Mouse (Mus musculus) liver, postnatal 0 days (tissue): ENCODE measurements around the gene Ppp1r12a. TPM values are rescaled to one million over a fixed set of nuclear protein-coding genes. Genes with fewer than 3 reads are reported as not detected.
A peak's percentile ranks its signal among the peaks of the same experiment; 100 is the strongest.
"Not testable (repeated sequence)": the region's sequence is repeated elsewhere in the genome, so short reads cannot be mapped to it uniquely, and the experiment has no call there.

Source experiments
- ATAC-seq: fragments of 200-750 bp; cut with Nextera tagmentation; 2 replicates; pipeline ENCODE4 v1.8.0; 2017; ENCODE audit warnings: mild to moderate bottlenecking, moderate library complexity
- DNase-seq: peaks from one replicate; pipeline ENCODE4 v3.0.0-alpha.2; 2016
- H3K27ac ChIP-seq: fragments of 300-500 bp; sonication (generic); 2 replicates; pipeline ENCODE4 v1.5.1; 2014; ENCODE audit warnings: antibody characterized with exemption, moderate library complexity, mild to moderate bottlenecking, low read depth
- H3K27me3 ChIP-seq: fragments of 300-500 bp; sonication (generic); 2 replicates; pipeline ENCODE4 v1.6.1; 2014; ENCODE audit warnings: low read length, control low read depth, mixed read lengths; ENCODE audit not compliant: insufficient read depth
- H3K36me3 ChIP-seq: fragments of 300-500 bp; sonication (generic); replicated peaks from 2 replicates; pipeline ENCODE4 v1.6.1; 2014; ENCODE audit warnings: mild to moderate bottlenecking, control low read depth, low read length, moderate library complexity, mixed read lengths; ENCODE audit not compliant: insufficient read depth
- H3K4me1 ChIP-seq: fragments of 300-500 bp; sonication (generic); 2 replicates; pipeline ENCODE4 v1.6.1; 2014; ENCODE audit warnings: antibody characterized with exemption, mild to moderate bottlenecking, control low read depth; ENCODE audit not compliant: insufficient read depth
- H3K4me2 ChIP-seq: fragments of 300-500 bp; sonication (generic); 2 replicates; pipeline ENCODE4 v1.6.1; 2014; ENCODE audit warnings: low read depth, mild to moderate bottlenecking, low read length, moderate library complexity, mixed read lengths
- H3K4me3 ChIP-seq: fragments of 300-500 bp; sonication (generic); 2 replicates; pipeline ENCODE4 v1.5.1; 2014; ENCODE audit warnings: low read depth, low read length
- H3K9ac ChIP-seq: fragments of 300-500 bp; sonication (generic); replicated peaks from 2 replicates; pipeline ENCODE4 v1.6.1; 2014; ENCODE audit warnings: mild to moderate bottlenecking, moderate library complexity
- H3K9me3 ChIP-seq: fragments of 300-500 bp; sonication (generic); 2 replicates; pipeline ENCODE4 v1.6.1; 2016; ENCODE audit warnings: mild to moderate bottlenecking, control low read depth, low read length, mixed read lengths
- CTCF ChIP-seq: sonication (generic); IDR thresholded peaks from 2 replicates; pipeline ENCODE4 v1.5.1; 2016; ENCODE audit warnings: antibody characterized with exemption, low read depth
- EP300 ChIP-seq: IDR thresholded peaks from 2 replicates; pipeline ENCODE4 v1.6.1; 2016; ENCODE audit warnings: antibody characterized with exemption, low read depth, mild to moderate bottlenecking
- WGBS: fragments of 180-500 bp; shearing (Covaris S2); extraction: QIAGEN DNeasy Blood & Tissue Kit; methylation state at CpG from one replicate; pipeline ENCODE4 v1.1.7; 2014; ENCODE audit not compliant: insufficient replicate concordance; 5-methylcytosine and 5-hydroxymethylcytosine counted together
- polyA plus RNA-seq: library from polyadenylated mRNA; unstranded; fragments of >200 nt; fragmentation: Nextera tagmentation; extraction: Ambion mirVana; gene quantifications from 2 replicates; pipeline ENCODE4 v1.2.1, GENCODE M21; 2015

The Ppp1r12a gene
- polyA plus RNA-seq, 1 experiment from 2014 or later: 25.3 TPM

DNA sequence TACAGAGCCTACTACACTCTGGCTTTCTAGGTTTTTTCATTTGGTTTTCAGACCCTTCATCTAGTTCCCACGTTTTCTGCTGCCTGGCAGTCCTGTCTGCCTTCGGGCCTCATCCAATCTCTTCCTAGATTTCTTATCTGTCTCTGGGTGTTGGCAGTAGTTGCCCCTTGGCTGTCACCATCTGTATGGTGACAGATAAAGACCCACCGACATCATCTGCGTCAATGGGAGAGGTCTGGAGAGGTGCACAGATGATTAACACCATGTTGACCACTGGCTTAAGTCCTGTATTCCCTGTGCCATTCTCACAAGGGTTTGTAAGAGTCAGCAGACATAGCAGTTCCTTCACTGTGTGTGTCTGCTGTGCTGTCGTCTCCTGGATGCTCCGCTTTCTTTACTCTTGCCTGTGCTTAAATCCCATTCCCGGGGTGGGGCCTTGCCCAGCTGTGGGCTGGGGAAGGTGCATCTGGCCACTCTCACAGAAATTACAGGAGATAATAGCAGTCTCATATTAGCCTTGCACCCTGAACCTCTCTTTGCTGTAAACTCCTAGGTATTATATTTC lies 93.9 kb downstream of the Ppp1r12a start:
- Histone ChIP-seq H3K9me3 (no peaks in the 10 kb centered on the region), H3K27me3 (no peaks in the 10 kb centered on the region), H3K4me3 (no peak overlapping the region), H3K4me1 (no peaks in the 10 kb centered on the region), H3K4me2 (no peak overlapping the region), H3K27ac (no peak overlapping the region), H3K9ac (no peak overlapping the region), H3K36me3 (peaks cover 61% of the 10 kb centered on the region)
- 67% methylated on average over 7 of the region's 7 CpGs for WGBS
- TF ChIP-seq CTCF: no peak
- TF ChIP-seq EP300: peak; percentile 61
- DNase-seq (no peak), ATAC-seq (peak; percentile 62)

DNA sequence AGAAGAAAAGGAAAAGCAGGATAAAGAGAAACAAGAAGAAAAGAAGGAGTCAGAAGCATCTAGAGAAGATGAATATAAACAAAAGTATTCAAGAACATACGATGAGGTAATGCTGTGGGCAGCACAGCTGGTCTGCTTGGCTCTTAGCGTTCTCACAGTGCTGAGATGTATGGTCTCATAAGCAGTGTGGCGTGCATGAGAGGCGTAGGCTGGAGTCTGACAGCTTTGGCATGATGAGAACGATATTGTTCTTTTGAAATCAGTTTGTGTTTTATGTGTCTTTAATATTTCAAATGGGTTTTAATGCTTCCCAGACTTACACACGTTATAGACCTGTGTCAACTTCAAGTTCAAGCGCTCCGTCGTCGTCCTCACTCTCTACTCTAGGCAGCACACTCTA lies 98.9 kb downstream of the Ppp1r12a start:
- no peak for TF ChIP-seq CTCF
- Histone ChIP-seq H3K4me2 (no peak overlapping the region), H3K27ac (no peak overlapping the region), H3K4me3 (no peak overlapping the region), H3K27me3 (no peaks in the 10 kb centered on the region), H3K36me3 (peaks cover 54% of the 10 kb centered on the region), H3K9me3 (no peaks in the 10 kb centered on the region), H3K9ac (no peak overlapping the region), H3K4me1 (no peaks in the 10 kb centered on the region)
- DNase-seq (no peak), ATAC-seq (no peak)
- WGBS: 94% methylated on average over 10 of the region's 10 CpGs

DNA sequence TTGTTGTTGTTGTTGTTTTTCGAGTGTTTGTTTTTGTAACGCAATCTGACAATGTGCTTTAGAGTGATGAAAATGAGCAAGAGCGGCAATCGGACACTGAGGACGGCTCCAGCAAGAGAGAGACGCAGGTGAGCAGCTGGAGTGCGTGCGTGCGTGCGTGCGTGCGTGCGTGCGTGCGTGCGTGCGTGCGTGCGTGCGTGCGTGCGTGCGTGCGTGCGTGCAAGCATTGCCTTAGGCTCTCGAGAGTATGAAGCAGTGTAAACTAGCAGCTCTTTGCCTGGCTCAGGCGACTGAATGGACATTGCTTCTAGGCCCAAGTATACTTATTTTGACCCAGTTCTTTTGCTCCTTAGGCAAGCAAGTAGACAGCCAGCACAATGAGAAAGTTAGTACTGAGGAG lies 102.6 kb downstream of the Ppp1r12a start:
- 92% methylated on average over 27 of the region's 27 CpGs for WGBS
- ATAC-seq (no peak), DNase-seq (no peak)
- no peak for TF ChIP-seq EP300
- TF ChIP-seq CTCF: no peak
- Histone ChIP-seq H3K4me1 (no peaks in the 10 kb centered on the region), H3K27me3 (no peaks in the 10 kb centered on the region), H3K9ac (no peak overlapping the region), H3K4me3 (no peak overlapping the region), H3K27ac (no peak overlapping the region), H3K36me3 (peaks cover 46% of the 10 kb centered on the region), H3K4me2 (no peak overlapping the region), H3K9me3 (no peaks in the 10 kb centered on the region)

DNA sequence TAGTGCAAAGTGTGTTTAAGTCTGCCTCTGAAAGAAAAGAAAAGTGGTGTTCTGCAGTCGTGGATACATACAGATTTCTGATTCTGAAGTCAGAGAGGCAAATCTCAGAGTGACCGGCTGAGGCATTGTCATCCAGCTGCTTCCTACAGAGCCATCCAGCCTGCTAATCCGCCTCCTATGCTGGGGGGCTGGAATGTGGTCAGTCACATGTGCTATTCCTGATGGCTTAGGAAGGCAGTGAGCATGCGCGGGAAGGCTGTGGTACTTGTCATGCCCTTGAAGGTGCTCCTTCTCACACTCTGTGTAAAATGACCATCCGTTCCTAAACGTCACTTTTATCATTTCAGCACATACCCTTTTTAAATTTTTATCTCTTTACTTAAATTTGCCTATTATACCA lies 109.2 kb downstream of the Ppp1r12a start:
- no peaks in the 10 kb centered on the region for H3K9me3 ChIP-seq
- no peak overlapping the region for H3K4me2 ChIP-seq
- H3K36me3 ChIP-seq: peaks cover 59% of the 10 kb centered on the region
- H3K4me1 ChIP-seq: no peaks in the 10 kb centered on the region
- H3K27ac ChIP-seq: no peak overlapping the region
- no peaks in the 10 kb centered on the region for H3K27me3 ChIP-seq
- TF ChIP-seq CTCF (no peak), EP300 (no peak)
- H3K9ac ChIP-seq: no peak overlapping the region
- no peak overlapping the region for H3K4me3 ChIP-seq
- no peak for ATAC-seq
- DNase-seq: no peak
- WGBS: 90% methylated on average over 7 of the region's 7 CpGs

DNA sequence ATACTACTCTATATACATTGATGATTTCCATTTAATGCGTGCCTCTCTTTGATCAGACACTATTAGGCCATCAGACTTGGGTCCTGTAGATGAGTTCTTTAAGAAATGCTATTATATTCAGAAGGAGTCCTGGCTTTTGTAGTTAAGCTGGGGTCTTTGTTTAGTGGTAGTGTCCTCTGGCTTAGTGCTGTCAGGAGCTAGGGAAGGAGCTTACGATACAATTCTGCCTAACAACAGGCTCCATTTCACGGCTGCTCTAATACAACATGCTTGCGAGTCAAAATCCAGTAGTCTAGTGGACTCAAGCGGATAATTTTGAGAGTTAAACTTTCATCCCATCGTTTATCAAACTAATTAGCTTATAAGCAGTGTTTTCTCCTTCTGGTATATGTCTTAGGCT lies 114.7 kb downstream of the Ppp1r12a start:
- Histone ChIP-seq H3K36me3 (peaks cover 55% of the 10 kb centered on the region), H3K9me3 (no peaks in the 10 kb centered on the region), H3K4me3 (no peak overlapping the region), H3K4me1 (no peaks in the 10 kb centered on the region), H3K4me2 (no peak overlapping the region), H3K9ac (no peak overlapping the region), H3K27ac (no peak overlapping the region), H3K27me3 (no peaks in the 10 kb centered on the region)
- no peak for DNase-seq
- 87% methylated on average over 6 of the region's 6 CpGs for WGBS
- TF ChIP-seq CTCF: no peak
- no peak for TF ChIP-seq EP300
- ATAC-seq: no peak

DNA sequence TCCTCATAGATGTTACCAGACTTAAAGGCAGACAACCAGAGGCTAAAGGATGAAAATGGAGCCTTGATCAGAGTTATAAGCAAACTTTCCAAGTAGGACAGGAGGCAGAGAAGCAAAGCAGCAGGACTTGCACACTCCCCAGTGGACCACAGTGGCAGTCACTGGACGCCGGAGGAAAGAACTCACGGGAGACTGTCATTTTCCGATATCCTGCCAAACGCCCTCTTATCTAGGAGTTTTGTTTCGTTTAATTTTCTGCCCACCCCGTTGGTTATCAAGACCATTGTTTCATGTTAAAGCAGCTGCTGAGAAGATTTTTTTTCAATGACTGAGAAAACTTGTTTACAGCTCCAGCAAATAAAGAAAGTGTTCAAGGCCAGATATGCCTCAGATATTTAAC lies 115.2 kb downstream of the Ppp1r12a start:
- Histone ChIP-seq H3K9me3 (no peaks in the 10 kb centered on the region), H3K9ac (no peak overlapping the region), H3K27ac (no peak overlapping the region), H3K36me3 (peaks cover 52% of the 10 kb centered on the region), H3K27me3 (no peaks in the 10 kb centered on the region), H3K4me3 (no peak overlapping the region), H3K4me2 (no peak overlapping the region), H3K4me1 (no peaks in the 10 kb centered on the region)
- TF ChIP-seq EP300 (no peak), CTCF (no peak)
- no peak for DNase-seq
- ATAC-seq: no peak
- 63% methylated on average over 7 of the region's 7 CpGs for WGBS

DNA sequence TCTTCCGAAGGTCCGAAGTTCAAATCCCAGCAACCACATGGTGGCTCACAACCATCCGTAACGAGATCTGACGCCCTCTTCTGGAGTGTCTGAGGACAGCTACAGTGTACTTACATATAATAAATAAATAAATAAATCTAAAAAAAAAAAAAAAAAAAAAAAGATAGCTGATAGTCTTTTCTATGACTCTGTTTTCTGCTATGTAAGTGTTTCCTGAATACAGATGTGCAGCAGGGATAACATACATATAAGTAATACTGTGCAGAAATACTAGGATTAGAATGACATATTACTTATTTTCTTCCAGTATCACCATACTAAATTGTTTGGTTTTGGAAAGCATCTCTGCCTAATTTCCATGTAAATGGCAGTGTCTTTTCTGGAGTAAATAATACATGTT lies 119.1 kb downstream of the Ppp1r12a start:
- H3K4me1 ChIP-seq, H3K9ac ChIP-seq, ATAC-seq, DNase-seq, H3K27me3 ChIP-seq, H3K4me2 ChIP-seq, H3K27ac ChIP-seq, H3K9me3 ChIP-seq, H3K4me3 ChIP-seq: not testable (repeated sequence)
- peaks cover 26% of the 10 kb centered on the region for H3K36me3 ChIP-seq
- 76% methylated on average over 3 of the region's 5 CpGs for WGBS
